Mouse (Mus musculus): ENCODE results near the gene Akt3. TPM values are rescaled to one million over a fixed set of nuclear protein-coding genes. Genes with fewer than 3 reads are reported as not detected.

The Akt3 gene
- polyA plus RNA-seq, 1 experiment: 8.7 TPM

- H3K4me3 ChIP-seq: no peak overlapping the region
- TF ChIP-seq USF1 (IDR thresholded peaks at IDR 0.05; ENCODE audit: low read depth) (no peak), MYOD1 (IDR thresholded peaks at IDR 0.05; ENCODE audit: control insufficient read depth in 1 of 3, insufficient read length in 2 of 3, low read depth in 2 of 3) (no peak), TCF3 (IDR thresholded peaks at IDR 0.05; ENCODE audit: insufficient read length, low read depth) (no peak), TCF12 (IDR thresholded peaks at IDR 0.05; ENCODE audit: insufficient read depth, poor library complexity, severe bottlenecking) (no peak), REST (IDR thresholded peaks at IDR 0.05; ENCODE audit: insufficient read depth, insufficient read length) (no peak), MAX (IDR thresholded peaks at IDR 0.05; ENCODE audit: low read depth) (no peak), E2F4 (IDR thresholded peaks at IDR 0.05; ENCODE audit: insufficient read depth) (no peak), CEBPB (IDR thresholded peaks at IDR 0.05; ENCODE audit: insufficient read depth, poor library complexity, severe bottlenecking) (no peak), POLR2AphosphoS2 (IDR thresholded peaks at IDR 0.05; ENCODE audit: insufficient read length, low read depth) (no peak), POLR2A (IDR thresholded peaks at IDR 0.05; ENCODE audit: insufficient read length, low read depth) (no peak), MYOG (IDR thresholded peaks at IDR 0.05; ENCODE audit: control insufficient read depth in 1 of 3, insufficient read depth in 1 of 3, insufficient read length in 2 of 3, low read depth in 2 of 3) (no peak), SRF (IDR thresholded peaks at IDR 0.05; ENCODE audit: control insufficient read depth, insufficient read length, low read depth) (no peak)
- H3K27me3 ChIP-seq (ENCODE audit: control insufficient read depth, insufficient read depth, insufficient read length): no peaks in the 10 kb centered on the region
- no peak overlapping the region for H3ac ChIP-seq (ENCODE audit: control insufficient read depth, insufficient read length)
- H3K4me2 ChIP-seq (ENCODE audit: low read depth): no peak overlapping the region
- peaks cover 5% of the 10 kb centered on the region for H3K36me3 ChIP-seq (ENCODE audit: control insufficient read depth, insufficient read depth)
- no peaks in the 10 kb centered on the region for H3K79me2 ChIP-seq (ENCODE audit: control insufficient read depth, insufficient read depth)
Measured at GRCm38 (mm10) chr1:177061761-177062160, 196.2 kb downstream of the Akt3 start.

GRCm38 (mm10) chr1:177054891-177055290 is 203.1 kb downstream of the Akt3 start:
- TF ChIP-seq MYOG (IDR thresholded peaks at IDR 0.05; ENCODE audit: control insufficient read depth in 1 of 3, insufficient read depth in 1 of 3, insufficient read length in 2 of 3, low read depth in 2 of 3) (no peak), MYOD1 (IDR thresholded peaks at IDR 0.05; ENCODE audit: control insufficient read depth in 1 of 3, insufficient read length in 2 of 3, low read depth in 2 of 3) (no peak), MAX (IDR thresholded peaks at IDR 0.05; ENCODE audit: low read depth) (no peak), USF1 (IDR thresholded peaks at IDR 0.05; ENCODE audit: low read depth) (no peak), CEBPB (IDR thresholded peaks at IDR 0.05; ENCODE audit: insufficient read depth, poor library complexity, severe bottlenecking) (no peak), REST (IDR thresholded peaks at IDR 0.05; ENCODE audit: insufficient read depth, insufficient read length) (no peak), POLR2AphosphoS2 (IDR thresholded peaks at IDR 0.05; ENCODE audit: insufficient read length, low read depth) (no peak), POLR2A (IDR thresholded peaks at IDR 0.05; ENCODE audit: insufficient read length, low read depth) (no peak), E2F4 (IDR thresholded peaks at IDR 0.05; ENCODE audit: insufficient read depth) (no peak), SRF (IDR thresholded peaks at IDR 0.05; ENCODE audit: control insufficient read depth, insufficient read length, low read depth) (no peak), TCF12 (IDR thresholded peaks at IDR 0.05; ENCODE audit: insufficient read depth, poor library complexity, severe bottlenecking) (no peak), TCF3 (IDR thresholded peaks at IDR 0.05; ENCODE audit: insufficient read length, low read depth) (no peak)
- Histone ChIP-seq H3K79me2 (ENCODE audit: control insufficient read depth, insufficient read depth) (no peaks in the 10 kb centered on the region), H3K27me3 (ENCODE audit: control insufficient read depth, insufficient read depth, insufficient read length) (no peaks in the 10 kb centered on the region), H3K4me2 (ENCODE audit: low read depth) (no peak overlapping the region), H3K36me3 (ENCODE audit: control insufficient read depth, insufficient read depth) (no peaks in the 10 kb centered on the region), H3ac (ENCODE audit: control insufficient read depth, insufficient read length) (no peak overlapping the region), H3K4me3 (no peak overlapping the region)

- Histone ChIP-seq H3K27me3 (ENCODE audit: control insufficient read depth, insufficient read depth, insufficient read length) (no peaks in the 10 kb centered on the region), H3K4me3 (no peak overlapping the region), H3K36me3 (ENCODE audit: control insufficient read depth, insufficient read depth) (peaks cover 5% of the 10 kb centered on the region), H3ac (ENCODE audit: control insufficient read depth, insufficient read length) (no peak overlapping the region), H3K79me2 (ENCODE audit: control insufficient read depth, insufficient read depth) (no peaks in the 10 kb centered on the region), H3K4me2 (ENCODE audit: low read depth) (peak overlapping the region; percentile 68)
- TF ChIP-seq TCF12 (IDR thresholded peaks at IDR 0.05; ENCODE audit: insufficient read depth, poor library complexity, severe bottlenecking): peak; percentile 14
- TF ChIP-seq CEBPB (IDR thresholded peaks at IDR 0.05; ENCODE audit: insufficient read depth, poor library complexity, severe bottlenecking): 0 out of 2 replicates have a peak, but pooled peaks have one; percentile 13
- TF ChIP-seq MAX (IDR thresholded peaks at IDR 0.05; ENCODE audit: low read depth): no peak
Measured at GRCm38 (mm10) chr1:177051366-177051963, 206.5 kb downstream of the Akt3 start.

- no peak overlapping the region for H3K4me2 ChIP-seq (ENCODE audit: low read depth)
- no peaks in the 10 kb centered on the region for H3K27me3 ChIP-seq (ENCODE audit: control insufficient read depth, insufficient read depth, insufficient read length)
- TF ChIP-seq CEBPB (IDR thresholded peaks at IDR 0.05; ENCODE audit: insufficient read depth, poor library complexity, severe bottlenecking) (no peak), REST (IDR thresholded peaks at IDR 0.05; ENCODE audit: insufficient read depth, insufficient read length) (no peak), MYOG (IDR thresholded peaks at IDR 0.05; ENCODE audit: control insufficient read depth in 1 of 3, insufficient read depth in 1 of 3, insufficient read length in 2 of 3, low read depth in 2 of 3) (no peak), MAX (IDR thresholded peaks at IDR 0.05; ENCODE audit: low read depth) (no peak), SRF (IDR thresholded peaks at IDR 0.05; ENCODE audit: control insufficient read depth, insufficient read length, low read depth) (no peak)
- no peak overlapping the region for H3ac ChIP-seq (ENCODE audit: control insufficient read depth, insufficient read length)
- H3K4me3 ChIP-seq: no peak overlapping the region
- H3K79me2 ChIP-seq (ENCODE audit: control insufficient read depth, insufficient read depth): no peaks in the 10 kb centered on the region
- H3K36me3 ChIP-seq (ENCODE audit: control insufficient read depth, insufficient read depth): peaks cover 5% of the 10 kb centered on the region
Measured at GRCm38 (mm10) chr1:177048773-177049172, 209.2 kb downstream of the Akt3 start.

- Histone ChIP-seq H3ac (ENCODE audit: control insufficient read depth, insufficient read length) (no peak overlapping the region), H3K4me3 (no peak overlapping the region), H3K4me2 (ENCODE audit: low read depth) (no peak overlapping the region), H3K36me3 (ENCODE audit: control insufficient read depth, insufficient read depth) (peaks cover 5% of the 10 kb centered on the region), H3K79me2 (ENCODE audit: control insufficient read depth, insufficient read depth) (no peaks in the 10 kb centered on the region), H3K27me3 (ENCODE audit: control insufficient read depth, insufficient read depth, insufficient read length) (no peaks in the 10 kb centered on the region)
- no peak for TF ChIP-seq TCF12 (IDR thresholded peaks at IDR 0.05; ENCODE audit: insufficient read depth, poor library complexity, severe bottlenecking)
- TF ChIP-seq USF1 (IDR thresholded peaks at IDR 0.05; ENCODE audit: low read depth): no peak
- no peak for TF ChIP-seq MAX (IDR thresholded peaks at IDR 0.05; ENCODE audit: low read depth)
- TF ChIP-seq POLR2A (IDR thresholded peaks at IDR 0.05; ENCODE audit: insufficient read length, low read depth): no peak
- TF ChIP-seq REST (IDR thresholded peaks at IDR 0.05; ENCODE audit: insufficient read depth, insufficient read length): no peak
- no peak for TF ChIP-seq MYOD1 (IDR thresholded peaks at IDR 0.05; ENCODE audit: control insufficient read depth in 1 of 3, insufficient read length in 2 of 3, low read depth in 2 of 3)
- no peak for TF ChIP-seq CEBPB (IDR thresholded peaks at IDR 0.05; ENCODE audit: insufficient read depth, poor library complexity, severe bottlenecking)
- TF ChIP-seq MYOG (IDR thresholded peaks at IDR 0.05; ENCODE audit: control insufficient read depth in 1 of 3, insufficient read depth in 1 of 3, insufficient read length in 2 of 3, low read depth in 2 of 3): no peak
- TF ChIP-seq POLR2AphosphoS2 (IDR thresholded peaks at IDR 0.05; ENCODE audit: insufficient read length, low read depth): no peak
- no peak for TF ChIP-seq SRF (IDR thresholded peaks at IDR 0.05; ENCODE audit: control insufficient read depth, insufficient read length, low read depth)
- no peak for TF ChIP-seq E2F4 (IDR thresholded peaks at IDR 0.05; ENCODE audit: insufficient read depth)
- TF ChIP-seq TCF3 (IDR thresholded peaks at IDR 0.05; ENCODE audit: insufficient read length, low read depth): no peak
Measured at GRCm38 (mm10) chr1:177046963-177047362, 211.0 kb downstream of the Akt3 start.

Data from myocyte (in vitro differentiated cells).